Mouse (Mus musculus): Measurements from ENCODE around the gene Gdpgp1.

GRCm38 (mm10) chr7:80260625-80261371, 28.1 kb downstream of the Gdpgp1 start, which contains the start of gene Ngrn:
- peak; percentile 62 for TF ChIP-seq POLR2A (IDR thresholded peaks at IDR 0.05; ENCODE audit: insufficient read depth, low read length)
- no peak for TF ChIP-seq CTCF (IDR thresholded peaks at IDR 0.05; ENCODE audit: low read depth, low read length)
